Mouse (Mus musculus): ENCODE results near the gene Dnah11.

The Dnah11 gene

GRCm38 (mm10) chr12:118198386-118199093 is at the start of gene Dnah11:
Dnah11 (minus strand) TSS chr12:118199043.
- DNase-seq (ENCODE audit: low read depth, low spot score): peak; percentile 6

- no peak for DNase-seq (ENCODE audit: low read depth, low spot score)
Observed at GRCm38 (mm10) chr12:118221182-118221581, 22.3 kb upstream of the Dnah11 start.

- DNase-seq (ENCODE audit: low read depth, low spot score): no peak
Observed at GRCm38 (mm10) chr12:118220062-118220461, 21.2 kb upstream of the Dnah11 start.

GRCm38 (mm10) chr12:118212163-118212562 is 13.3 kb upstream of the Dnah11 start:
- no peak for DNase-seq (ENCODE audit: low read depth, low spot score)

DNA sequence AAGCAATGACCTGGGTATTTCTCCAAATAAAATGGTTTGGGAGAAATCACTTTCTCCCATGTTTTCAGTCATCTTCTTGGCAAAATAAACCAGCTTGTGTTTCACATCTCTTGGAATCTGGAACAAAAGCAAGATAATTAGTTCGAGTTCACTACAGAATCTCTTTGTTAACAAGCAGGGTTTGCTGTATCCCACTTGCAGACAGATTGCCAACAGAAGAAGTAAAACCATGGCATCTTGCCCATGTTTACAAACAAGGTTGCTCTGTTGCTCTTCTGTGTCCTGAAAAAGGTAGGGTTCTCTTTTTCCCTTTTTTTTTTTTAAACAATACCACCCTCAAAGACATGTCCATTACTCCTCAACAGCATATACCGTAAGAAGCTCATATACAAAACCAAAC is 2.3 kb downstream of the Dnah11 start:
- no peak for DNase-seq (ENCODE audit: low read depth, low spot score)

GRCm38 (mm10) chr12:118189535-118189934 is 9.3 kb downstream of the Dnah11 start:
- DNase-seq (ENCODE audit: low read depth, low spot score): no peak

GRCm38 (mm10) chr12:118187663-118188062 is 11.2 kb downstream of the Dnah11 start:
- DNase-seq (ENCODE audit: low read depth, low spot score): no peak

DNA sequence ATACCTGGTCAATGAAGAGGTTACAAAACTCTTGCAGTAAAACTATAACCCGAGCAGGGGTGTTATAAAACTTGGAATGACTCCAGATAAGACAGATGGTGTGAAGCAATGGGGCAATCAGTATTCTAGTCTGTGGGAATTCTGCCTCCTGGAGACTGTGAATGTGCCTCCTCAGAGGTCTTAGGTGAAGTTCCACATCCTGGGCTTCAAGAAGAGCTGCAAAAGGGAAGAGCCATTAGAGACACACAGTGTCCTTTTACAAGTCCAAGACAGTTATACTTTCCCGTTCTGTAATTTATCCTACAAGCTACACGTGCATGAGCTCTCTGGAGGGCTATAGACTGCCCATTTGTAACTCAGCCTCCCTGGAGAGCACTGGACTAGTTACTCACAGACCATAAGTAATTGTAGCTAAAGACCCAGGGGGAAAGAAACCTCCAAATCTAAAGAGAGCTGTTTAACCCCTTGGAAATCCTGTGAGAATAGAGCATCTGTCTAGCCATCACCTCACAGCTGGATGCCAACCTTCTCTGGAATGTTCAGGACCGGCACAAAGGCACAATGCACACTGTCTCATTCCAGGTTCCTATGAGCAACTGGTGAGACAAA is 11.9 kb downstream of the Dnah11 start:
- DNase-seq (ENCODE audit: low read depth, low spot score): no peak

- DNase-seq (ENCODE audit: low read depth, low spot score): no peak
Observed at GRCm38 (mm10) chr12:118186120-118186880, 12.5 kb downstream of the Dnah11 start.

DNA sequence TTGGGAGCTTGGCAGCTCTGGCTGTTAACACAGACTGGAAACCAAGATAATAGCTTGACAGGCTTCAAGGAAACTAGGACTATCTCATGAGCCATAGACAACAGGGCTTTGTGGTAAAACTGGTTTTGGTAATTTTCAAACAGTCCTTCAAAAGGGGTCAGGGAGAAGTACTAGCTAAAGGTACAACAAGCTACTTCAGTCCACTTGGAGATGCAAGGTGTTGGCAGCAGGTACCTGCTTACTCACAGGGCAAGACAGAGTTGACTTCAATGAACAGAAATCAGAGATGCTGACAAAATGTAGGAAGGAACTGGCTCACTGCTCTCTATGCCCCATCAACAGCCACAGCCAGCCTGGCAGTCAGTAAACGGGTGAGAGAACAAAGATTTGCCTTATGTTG is 14.1 kb downstream of the Dnah11 start:
- DNase-seq (ENCODE audit: low read depth, low spot score): no peak

DNA sequence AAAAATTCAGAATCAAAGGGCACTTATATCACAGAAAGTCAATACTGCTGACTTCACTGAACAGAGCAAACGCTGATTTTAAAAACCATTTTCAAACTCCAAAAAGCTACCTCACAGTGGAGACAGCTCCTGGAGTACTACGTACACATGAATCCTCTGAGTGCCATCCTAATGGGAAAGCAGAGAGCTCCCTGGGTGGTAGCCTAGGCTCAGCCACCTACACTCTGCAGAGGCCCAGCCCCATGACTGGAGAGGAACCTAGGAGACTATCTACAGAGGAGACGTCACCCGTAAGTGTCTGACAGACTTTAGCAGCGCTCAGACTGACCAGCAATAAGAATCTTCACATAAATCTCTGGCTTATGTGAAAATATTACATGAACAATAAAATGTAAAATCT is 21.1 kb downstream of the Dnah11 start:
- DNase-seq (ENCODE audit: low read depth, low spot score): no peak

DNA sequence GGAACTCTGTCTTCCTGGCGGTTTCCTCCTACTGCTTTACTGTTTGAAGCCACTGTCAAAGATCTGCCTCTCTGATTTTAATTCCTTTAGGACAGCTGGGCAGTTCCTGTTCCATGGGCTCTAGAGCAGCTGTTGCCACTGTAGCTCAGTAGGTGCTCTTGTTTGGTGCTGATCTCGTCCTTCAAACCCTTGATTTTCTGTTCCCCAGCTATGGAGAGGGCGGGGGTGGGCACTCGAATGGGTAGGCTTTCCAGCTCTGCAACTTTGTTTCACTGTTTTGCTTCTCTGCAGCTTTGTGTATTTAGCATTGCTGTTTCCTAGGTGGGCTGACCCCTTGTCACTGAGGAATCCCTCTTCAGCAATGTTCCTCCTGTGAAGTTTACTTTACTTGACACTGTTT is 34.1 kb downstream of the Dnah11 start:
- no peak for DNase-seq (ENCODE audit: low read depth, low spot score)

DNA sequence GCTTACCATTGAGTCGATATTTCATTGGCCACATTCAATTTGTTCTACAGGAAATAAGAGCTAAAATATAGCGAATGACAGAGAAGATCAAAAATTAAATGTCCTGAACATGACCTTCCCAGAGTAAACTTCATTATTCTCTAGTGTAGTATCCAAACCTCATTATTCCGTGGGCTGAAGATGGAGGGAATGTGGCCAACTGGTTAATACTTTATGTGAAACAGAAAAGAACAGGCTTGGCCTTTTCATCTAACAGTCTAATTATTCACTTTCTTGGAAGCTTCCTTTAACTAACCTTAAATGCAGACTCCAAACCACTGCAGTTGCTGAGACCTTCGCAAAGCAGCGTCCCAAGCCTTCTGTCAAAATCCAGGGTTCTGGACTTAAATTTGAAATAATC is 41.9 kb downstream of the Dnah11 start:
- no peak for DNase-seq (ENCODE audit: low read depth, low spot score)

DNA sequence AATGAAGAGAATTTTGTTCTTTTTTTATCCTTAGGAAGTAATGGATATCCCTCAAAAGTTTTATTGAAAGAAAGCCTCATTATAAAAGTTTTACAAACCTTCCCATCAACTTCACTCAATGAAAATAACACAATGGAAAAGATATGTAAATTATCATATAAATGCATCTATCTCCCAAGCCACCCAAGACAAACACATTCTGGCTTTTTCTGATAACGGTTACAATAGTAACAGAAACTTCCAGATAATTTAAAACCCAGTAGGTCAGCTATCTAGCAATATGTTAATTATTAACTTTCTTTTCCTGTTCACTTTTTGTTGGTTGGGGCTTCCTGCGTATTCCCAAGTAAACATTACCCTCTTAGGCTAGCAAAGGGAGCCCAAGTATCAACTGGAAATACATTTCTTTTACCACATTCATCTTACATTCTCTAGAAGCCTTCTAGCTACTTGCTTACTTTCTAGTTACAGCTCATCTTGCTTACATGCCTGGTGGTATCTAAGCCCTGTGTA is 51.3 kb downstream of the Dnah11 start:
- DNase-seq (ENCODE audit: low read depth, low spot score): no peak

DNA sequence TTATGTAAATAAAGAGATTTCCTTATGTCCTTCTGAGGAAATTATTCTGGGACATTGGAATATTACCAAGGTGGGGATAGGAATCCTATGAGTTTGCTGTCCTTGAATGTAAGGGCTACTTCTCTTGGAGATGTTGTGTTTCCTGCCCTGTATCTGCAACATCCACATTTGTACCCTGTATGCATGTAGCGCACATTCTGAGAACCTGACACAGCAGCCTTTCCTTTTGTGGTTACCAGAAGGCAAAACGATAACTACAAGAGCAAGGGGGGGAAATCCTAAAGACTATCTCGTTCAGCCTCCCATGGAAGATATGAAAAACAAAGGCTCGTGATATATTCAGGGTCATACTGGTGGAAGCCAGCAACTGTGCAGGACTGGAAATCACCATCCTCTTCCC is 70.7 kb downstream of the Dnah11 start:
- no peak for DNase-seq (ENCODE audit: low read depth, low spot score)

- DNase-seq (ENCODE audit: low read depth, low spot score): no peak
Observed at GRCm38 (mm10) chr12:118119668-118120067, 79.2 kb downstream of the Dnah11 start.

GRCm38 (mm10) chr12:118112599-118112998 is 86.2 kb downstream of the Dnah11 start:
- peak; percentile 3 for DNase-seq (ENCODE audit: low read depth, low spot score)

DNA sequence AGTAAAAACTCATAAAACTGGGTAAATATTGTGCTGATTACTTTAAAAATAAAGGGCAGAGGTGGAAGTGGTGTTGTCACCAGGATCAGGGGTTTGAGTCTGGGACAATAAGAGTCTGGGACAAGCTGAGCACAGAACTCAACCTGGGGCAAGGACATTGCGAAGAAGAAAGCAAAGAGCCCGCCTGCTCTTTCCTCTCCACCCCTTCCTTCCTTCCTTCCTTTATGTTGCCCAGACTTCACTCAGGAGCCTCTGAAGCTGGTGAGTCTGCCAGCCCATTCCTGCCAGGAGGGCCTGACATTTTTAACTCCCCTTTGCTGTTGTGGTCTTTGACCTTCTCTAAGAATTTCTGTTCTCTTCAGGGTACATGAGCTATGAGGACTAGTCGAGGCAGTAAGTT is 86.9 kb downstream of the Dnah11 start:
- no peak for DNase-seq (ENCODE audit: low read depth, low spot score)

DNA sequence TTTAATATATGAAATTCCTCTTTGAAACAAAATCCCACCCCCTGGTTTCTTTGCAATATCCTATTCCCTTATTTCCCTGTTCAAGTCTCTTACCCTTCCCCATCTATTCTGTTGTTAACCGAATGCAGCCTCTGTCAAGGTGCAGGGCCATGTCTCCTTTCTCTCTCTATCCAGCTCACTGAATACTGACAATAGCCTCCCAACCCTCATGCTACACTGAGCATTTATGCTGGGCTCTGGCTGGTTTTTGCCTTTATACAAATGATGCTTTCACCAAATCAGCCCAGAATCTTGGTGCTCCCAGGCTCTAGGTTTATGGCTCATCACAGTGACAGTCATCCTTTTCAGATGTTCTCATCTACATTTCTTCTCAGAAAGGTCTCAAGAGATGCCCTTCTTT is 91.1 kb downstream of the Dnah11 start:
- DNase-seq (ENCODE audit: low read depth, low spot score): no peak

- DNase-seq (ENCODE audit: low read depth, low spot score): no peak
Observed at GRCm38 (mm10) chr12:118104520-118104919, 94.3 kb downstream of the Dnah11 start.

DNA sequence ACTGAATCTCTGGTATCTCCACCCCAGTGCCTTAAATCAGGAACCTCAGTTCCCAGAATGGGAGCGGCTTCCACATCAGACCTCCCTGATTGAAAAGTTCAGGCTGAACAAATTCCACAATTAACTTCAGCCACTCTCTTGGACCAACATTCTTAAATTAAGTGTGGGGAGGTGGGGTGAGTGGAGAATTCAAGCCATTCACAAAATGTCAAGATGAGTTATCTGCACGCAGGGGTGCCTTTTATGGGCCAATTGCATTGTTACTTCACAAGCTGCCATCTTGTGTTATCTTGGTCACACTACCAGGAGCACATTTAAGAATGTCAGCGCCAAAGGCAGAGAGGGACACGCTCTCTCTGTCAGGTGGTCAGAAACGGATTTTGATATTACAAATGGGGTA is 99.1 kb downstream of the Dnah11 start:
- no peak for DNase-seq (ENCODE audit: low read depth, low spot score)

- DNase-seq (ENCODE audit: low read depth, low spot score): no peak
Observed at GRCm38 (mm10) chr12:118098257-118098656, 100.6 kb downstream of the Dnah11 start.

- DNase-seq (ENCODE audit: low read depth, low spot score): no peak
Observed at GRCm38 (mm10) chr12:118094946-118095345, 103.9 kb downstream of the Dnah11 start.
